In genomic region chr6:119220297-119220696, GRCm38 (mm10) we compare ENCODE assay signal across 10 mouse cellular contexts. TPM values are rescaled to one million over a fixed set of nuclear protein-coding genes. Genes with fewer than 3 reads are reported as not detected.
DNase-seq lines count a peak whose midpoint lies in the region; ATAC-seq and TF ChIP-seq lines count a peak whose summit lies in the region.
"Had no signal": no experiment of that assay in that cellular context is flagged by ENCODE, and none has a peak within 500 bp of the region (broad histone marks: within the 10 kb centered on the region; RNA-seq: fewer than 3 reads in every experiment).

No protein-coding gene starts in this region.

- H3K27ac ChIP-seq in midbrain, postnatal 0 days (ENCODE audit: low read depth, low read length): no peak overlapping the region
- H3K27ac ChIP-seq: embryonic facial prominence, embryonic 15.5 days had no signal

- H3K27me3 ChIP-seq in midbrain, postnatal 0 days (ENCODE audit: insufficient read depth, low read length): no peaks in the 10 kb centered on the region
- H3K27me3 ChIP-seq: embryonic facial prominence, embryonic 15.5 days had no signal

- H3K9me3 ChIP-seq in midbrain, postnatal 0 days (ENCODE audit: low read length): no peaks in the 10 kb centered on the region
- H3K9me3 ChIP-seq: embryonic facial prominence, embryonic 15.5 days had no signal

- peak; percentile 68 to 71 for DNase-seq in left cerebral cortex, adult 18-20 months (ENCODE audit: low spot score in 2 of 2)
- DNase-seq in left cerebral cortex, adult 8-10 months (ENCODE audit: low spot score in 2 of 2): no peak
- DNase-seq in T-cell, adult 2 months (ENCODE audit: low spot score): peak; percentile 35
- DNase-seq in embryo, embryonic 10 days (ENCODE audit: low spot score): peak; percentile 73
- DNase-seq in heart, postnatal 4 days: peak; percentile 68
- DNase-seq in layer of hippocampus, postnatal 10 days (ENCODE audit: low spot score in 2 of 2): peak; percentile 77
- DNase-seq in midbrain, postnatal 0 days (ENCODE audit: low spot score): peak; percentile 82
- peak; percentile 27 for DNase-seq in thymus, postnatal 25 days

- peak; percentile 94 for TF ChIP-seq CTCF in midbrain, postnatal 0 days (IDR thresholded peaks at IDR 0.05)

- H3K4me3 ChIP-seq in midbrain, postnatal 0 days (ENCODE audit: low read depth, low read length): no peak overlapping the region
- H3K4me3 ChIP-seq: embryonic facial prominence, embryonic 15.5 days; myocyte had no signal

- H3K4me1 ChIP-seq in midbrain, postnatal 0 days (ENCODE audit: insufficient read depth, low read length): no peaks in the 10 kb centered on the region
- H3K4me1 ChIP-seq: embryonic facial prominence, embryonic 15.5 days had no signal

- H3K9ac ChIP-seq in midbrain, postnatal 0 days (replicated peaks; ENCODE audit: low read length, poor library complexity, severe bottlenecking): no peak overlapping the region
- H3K9ac ChIP-seq: embryonic facial prominence, embryonic 15.5 days had no signal

- peak; percentile 59; the same call in 1 of the 2 replicates for ATAC-seq in midbrain, postnatal 0 days (ENCODE audit: low FRiP score)

- no peak overlapping the region for H3K4me2 ChIP-seq in midbrain, postnatal 0 days (ENCODE audit: low read depth, low read length, poor library complexity, severe bottlenecking)
- H3K4me2 ChIP-seq: embryonic facial prominence, embryonic 15.5 days had no signal

- H3K36me3 ChIP-seq in midbrain, postnatal 0 days (ENCODE audit: insufficient read depth, low read length): peaks cover 23% of the 10 kb centered on the region

- WGBS in midbrain, postnatal 0 days: 40% methylated on average over 10 of the region's 10 CpGs

RNA-seq across cellular contexts. Expression of gene Cacna2d4, which starts 16.0 kb away (rescaled TPM):
- total RNA-seq in left cerebral cortex, adult 18-20 months (2021): 1 to 10 TPM; 1.7 to 3.1 TPM
- 1 to 10 TPM; 1.5 to 4.6 (median 2.8) TPM for total RNA-seq in left cerebral cortex, adult 8-10 months (2022)
- total RNA-seq in heart, postnatal 4 days (2021): not detected
- 1 to 10 TPM; 1.1 to 2.0 TPM for total RNA-seq in layer of hippocampus, postnatal 10 days (2021)
- 0.77 and 5.1 TPM in 2 replicates for total RNA-seq in midbrain, postnatal 0 days (2014; rRNA removed)
- 0.74 and 0.90 TPM in 2 replicates for polyA plus RNA-seq in midbrain, postnatal 0 days (2015; fragmentation: Nextera tagmentation; extraction: Ambion mirVana)
- polyA plus RNA-seq: myocyte had no signal

RNA-seq across cellular contexts. Expression of gene Cacna1c, which starts 24.1 kb away (rescaled TPM):
- 10 to 100 TPM; 53.4 to 54.5 TPM for total RNA-seq in left cerebral cortex, adult 18-20 months (2021)
- 10 to 100 TPM; 52.8 to 62.4 (median 55.1) TPM for total RNA-seq in left cerebral cortex, adult 8-10 months (2022)
- total RNA-seq in heart, postnatal 4 days (2021): 100 to 1,000 TPM; 233 to 249 TPM
- total RNA-seq in layer of hippocampus, postnatal 10 days (2021): 10 to 100 TPM; 72.7 to 76.0 TPM
- 33.9 and 44.3 TPM in 2 replicates for total RNA-seq in midbrain, postnatal 0 days (2014; rRNA removed)
- polyA plus RNA-seq in midbrain, postnatal 0 days (2015; fragmentation: Nextera tagmentation; extraction: Ambion mirVana): 3.2 and 4.9 TPM in 2 replicates
- polyA plus RNA-seq: myocyte had no signal

RNA-seq across cellular contexts. Expression of gene Dcp1b, which starts 45.2 kb away (rescaled TPM):
- 10 to 100 TPM; 17.4 to 17.8 TPM for total RNA-seq in left cerebral cortex, adult 18-20 months (2021)
- 10 to 100 TPM; 19.3 to 24.5 (median 20.7) TPM for total RNA-seq in left cerebral cortex, adult 8-10 months (2022)
- total RNA-seq in heart, postnatal 4 days (2021): 1 to 10 TPM; 4.4 to 4.5 TPM
- 10 to 100 TPM; 16.4 to 22.6 TPM for total RNA-seq in layer of hippocampus, postnatal 10 days (2021)
- 22.6 and 28.1 TPM in 2 replicates for total RNA-seq in midbrain, postnatal 0 days (2014; rRNA removed)
- polyA plus RNA-seq in midbrain, postnatal 0 days (2015; fragmentation: Nextera tagmentation; extraction: Ambion mirVana): 11.7 and 12.2 TPM in 2 replicates

Comparison
In these comparisons a context has a peak if more than half of its experiments do, and no peak if none do; other contexts are left out.
1. DNase-seq: peak in left cerebral cortex, adult 18-20 months (2 of 2), T-cell, adult 2 months (single experiment), embryo, embryonic 10 days (single experiment), heart, postnatal 4 days (single experiment), layer of hippocampus, postnatal 10 days (2 of 2), midbrain, postnatal 0 days (single experiment) and thymus, postnatal 25 days (single experiment); none in left cerebral cortex, adult 8-10 months (0 of 2).